Mouse (Mus musculus): Measurements from ENCODE around the gene Pakap.

DNA sequence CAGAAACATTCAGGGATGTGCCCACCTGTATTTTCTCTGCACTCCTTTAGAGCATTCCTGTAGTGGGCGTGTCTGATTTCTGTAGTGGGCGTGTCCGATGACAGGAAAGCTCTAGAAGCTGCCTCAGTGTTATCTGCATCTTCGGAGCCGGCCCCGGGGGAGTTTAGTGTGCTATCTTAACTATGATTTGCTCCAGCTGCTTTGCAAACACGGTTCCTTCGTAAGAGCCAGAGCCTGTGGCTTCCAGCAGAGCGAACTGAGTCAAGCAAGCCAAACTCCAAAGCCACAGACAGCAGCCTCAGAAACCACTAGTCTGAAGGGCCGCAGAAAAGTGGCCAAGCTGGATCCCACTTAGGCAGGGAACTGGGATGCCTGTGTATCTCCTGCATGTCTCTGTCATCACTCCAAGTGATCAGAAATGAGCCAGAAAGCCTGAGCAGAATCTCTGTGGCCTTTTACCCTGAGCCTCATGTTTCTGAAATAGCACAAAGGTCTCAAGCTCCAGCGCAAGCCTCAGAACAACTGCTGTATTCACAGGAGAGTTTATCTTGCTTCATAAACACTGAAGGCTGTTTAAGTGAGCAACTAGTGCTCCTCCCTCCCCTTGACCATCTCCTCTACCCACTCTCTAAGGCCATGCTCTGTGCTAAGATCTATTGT lies 205.0 kb downstream of the Pakap start:
- TF ChIP-seq POLR2A (IDR thresholded peaks at IDR 0.05; ENCODE audit: low read depth, low read length): no peak
- TF ChIP-seq CTCF (IDR thresholded peaks at IDR 0.05; ENCODE audit: extremely low read depth, insufficient read length, insufficient replicate concordance, low read depth, low read length): no peak

All from small intestine, adult 2 months (tissue).